Mouse (Mus musculus): ENCODE data around the gene Magi2. TPM values are rescaled to one million over a fixed set of nuclear protein-coding genes. Genes with fewer than 3 reads are reported as not detected.
A peak's percentile ranks its signal among the peaks of the same experiment; 100 is the strongest.

Magi2 gene
- polyA plus RNA-seq, 1 experiment from 2014 or later = 3.8 TPM

DNA sequence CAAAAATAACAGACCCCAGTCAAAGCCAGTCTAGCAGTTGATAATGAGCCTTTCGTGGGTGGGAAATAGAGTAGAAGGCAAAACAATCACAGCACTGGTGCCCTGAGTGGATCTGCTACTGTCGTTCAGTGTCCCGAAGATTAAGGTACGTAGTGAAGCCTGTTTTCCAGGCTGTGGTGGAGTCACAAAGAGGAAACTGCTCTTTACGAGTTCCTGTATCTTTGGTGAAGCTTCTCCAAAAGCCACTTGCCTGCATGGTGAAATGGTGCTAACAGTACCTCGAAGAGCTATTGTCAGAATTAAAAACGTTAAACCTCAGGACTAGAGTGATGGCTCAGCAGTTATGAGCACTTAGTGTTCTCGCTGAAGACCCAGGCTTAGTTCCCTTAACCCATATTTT is 674.8 kb downstream of the Magi2 start:
- Histone ChIP-seq H3K27ac (replicated peaks; ENCODE audit: low read depth, low read length) (no peak overlapping the region), H3K27me3 (replicated peaks; ENCODE audit: control insufficient read depth, insufficient read depth, low read length) (no peaks in the 10 kb centered on the region), H3K4me3 (ENCODE audit: low read depth, low read length) (no peak overlapping the region), H3K4me1 (ENCODE audit: control insufficient read depth, insufficient read depth, low read length) (no peaks in the 10 kb centered on the region), H3K36me3 (ENCODE audit: control insufficient read depth, insufficient read depth, low read length) (no peaks in the 10 kb centered on the region), H3K9me3 (ENCODE audit: control insufficient read depth, low read length) (no peaks in the 10 kb centered on the region), H3K9ac (ENCODE audit: low read depth, low read length) (no peak overlapping the region), H3K4me2 (ENCODE audit: low read depth, low read length) (no peak overlapping the region)
- DNase-seq (ENCODE audit: low spot score) (no peak), ATAC-seq (ENCODE audit: low read depth) (no peak)
- WGBS = 82% methylated on average over 8 of the region's 8 CpGs

DNA sequence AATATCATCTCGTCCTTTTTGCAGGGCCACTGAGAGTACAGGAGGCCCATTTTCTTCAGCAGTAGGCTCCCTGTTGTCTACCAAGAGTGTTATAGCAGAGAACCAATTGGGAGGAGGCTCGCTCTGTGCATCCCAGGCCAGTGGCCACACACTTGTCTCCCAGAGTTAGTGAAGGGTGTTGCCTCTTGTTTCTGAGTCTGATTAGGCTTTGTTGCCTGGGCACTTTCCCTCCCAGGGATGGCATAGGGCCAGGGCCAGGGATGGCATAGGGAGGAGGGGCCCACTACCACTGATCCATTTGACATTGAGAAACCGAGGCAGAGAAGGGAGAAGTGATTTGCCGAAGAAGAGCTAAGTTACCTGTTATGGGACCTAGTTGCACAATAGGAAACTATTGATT is 679.8 kb downstream of the Magi2 start:
- H3K9ac ChIP-seq (ENCODE audit: low read depth, low read length) = no peak overlapping the region
- H3K9me3 ChIP-seq (ENCODE audit: control insufficient read depth, low read length) = no peaks in the 10 kb centered on the region
- no peak overlapping the region for H3K4me3 ChIP-seq (ENCODE audit: low read depth, low read length)
- no peaks in the 10 kb centered on the region for H3K36me3 ChIP-seq (ENCODE audit: control insufficient read depth, insufficient read depth, low read length)
- DNase-seq (ENCODE audit: low spot score) (no peak), ATAC-seq (ENCODE audit: low read depth) (no peak)
- 73% methylated on average over 4 of the region's 4 CpGs for WGBS
- no peaks in the 10 kb centered on the region for H3K4me1 ChIP-seq (ENCODE audit: control insufficient read depth, insufficient read depth, low read length)
- H3K27me3 ChIP-seq (replicated peaks; ENCODE audit: control insufficient read depth, insufficient read depth, low read length) = no peaks in the 10 kb centered on the region
- no peak overlapping the region for H3K4me2 ChIP-seq (ENCODE audit: low read depth, low read length)
- H3K27ac ChIP-seq (replicated peaks; ENCODE audit: low read depth, low read length) = no peak overlapping the region

DNA sequence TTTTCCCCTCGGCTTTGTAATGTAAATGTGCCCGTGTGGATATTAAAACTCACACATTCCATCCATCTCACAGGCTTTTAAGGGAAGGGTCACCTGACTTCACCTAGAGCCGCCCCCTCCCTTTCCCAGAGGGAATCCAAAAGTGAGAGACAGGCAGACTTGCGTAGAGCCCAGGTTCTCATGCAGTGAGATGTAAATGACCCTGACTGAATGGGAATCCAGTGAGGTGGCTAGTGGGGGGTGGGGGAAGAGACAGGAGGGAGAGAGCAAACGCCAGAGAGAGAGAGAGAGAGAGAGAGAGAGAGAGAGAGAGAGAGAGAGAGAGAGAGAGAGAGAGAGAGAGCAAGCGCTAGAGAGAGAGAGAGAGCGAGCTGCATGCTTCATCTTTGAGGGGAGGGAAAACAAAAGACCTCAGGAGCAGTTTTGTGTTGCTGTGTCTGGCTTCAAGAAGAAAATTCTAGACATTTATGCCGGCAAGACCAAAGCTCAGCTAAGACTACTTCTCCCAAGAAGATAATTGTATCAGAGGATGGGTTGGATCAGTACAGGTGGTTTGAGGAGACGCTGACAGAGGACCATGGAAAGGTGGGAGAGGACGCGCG is 680.6 kb downstream of the Magi2 start:
- peak overlapping the region; percentile 55 for H3K9ac ChIP-seq (ENCODE audit: low read depth, low read length)
- H3K4me2 ChIP-seq (ENCODE audit: low read depth, low read length) = peak overlapping the region; percentile 73
- no peaks in the 10 kb centered on the region for H3K36me3 ChIP-seq (ENCODE audit: control insufficient read depth, insufficient read depth, low read length)
- no peaks in the 10 kb centered on the region for H3K4me1 ChIP-seq (ENCODE audit: control insufficient read depth, insufficient read depth, low read length)
- no peaks in the 10 kb centered on the region for H3K27me3 ChIP-seq (replicated peaks; ENCODE audit: control insufficient read depth, insufficient read depth, low read length)
- H3K27ac ChIP-seq (replicated peaks; ENCODE audit: low read depth, low read length) = no peak overlapping the region
- H3K9me3 ChIP-seq (ENCODE audit: control insufficient read depth, low read length) = no peaks in the 10 kb centered on the region
- H3K4me3 ChIP-seq (ENCODE audit: low read depth, low read length) = peak overlapping the region; percentile 45
- WGBS = 4% methylated on average over 12 of the region's 12 CpGs
- DNase-seq (ENCODE audit: low spot score) (peak; percentile 16), ATAC-seq (ENCODE audit: low read depth) (peak; percentile 39; the same call in 1 of the 2 replicates)

DNA sequence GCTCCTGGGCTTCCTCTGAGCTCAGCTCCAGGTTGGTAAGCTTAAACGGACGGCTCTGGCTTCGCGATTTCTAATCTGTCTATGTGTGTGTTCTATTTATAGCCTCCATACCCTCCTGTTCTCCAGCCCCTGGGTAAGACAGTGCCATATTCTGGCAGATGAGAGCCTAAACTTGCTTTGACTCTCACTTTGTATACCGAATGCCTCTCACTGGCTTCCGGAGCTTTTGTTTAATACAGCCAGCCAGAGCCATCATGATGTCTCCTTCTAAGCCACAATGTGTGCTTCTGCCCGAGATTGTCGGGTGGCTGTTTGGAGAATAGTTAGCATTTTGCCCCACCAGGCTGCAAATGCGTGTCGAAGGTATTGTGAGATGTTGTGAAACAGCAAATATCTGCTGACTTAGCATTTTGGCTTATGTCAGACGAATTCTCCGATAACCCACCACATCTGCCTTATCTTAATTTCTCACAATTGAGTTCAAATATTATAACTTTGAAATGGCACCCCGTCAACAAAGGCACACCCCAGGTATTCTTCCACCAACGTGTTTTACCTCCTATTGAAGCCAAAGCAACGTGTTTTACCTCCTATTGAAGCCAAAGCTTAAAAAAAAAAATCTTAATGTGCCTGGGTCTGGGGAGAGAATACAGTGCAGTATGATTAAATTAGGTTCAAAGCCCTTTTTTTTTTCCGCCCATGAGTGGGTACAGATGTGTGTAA is 681.3 kb downstream of the Magi2 start:
- Histone ChIP-seq H3K9ac (ENCODE audit: low read depth, low read length) (peak overlapping the region; percentile 55), H3K27me3 (replicated peaks; ENCODE audit: control insufficient read depth, insufficient read depth, low read length) (no peaks in the 10 kb centered on the region), H3K36me3 (ENCODE audit: control insufficient read depth, insufficient read depth, low read length) (no peaks in the 10 kb centered on the region), H3K4me1 (ENCODE audit: control insufficient read depth, insufficient read depth, low read length) (no peaks in the 10 kb centered on the region), H3K4me3 (ENCODE audit: low read depth, low read length) (peak overlapping the region; percentile 45), H3K9me3 (ENCODE audit: control insufficient read depth, low read length) (no peaks in the 10 kb centered on the region), H3K27ac (replicated peaks; ENCODE audit: low read depth, low read length) (no peak overlapping the region), H3K4me2 (ENCODE audit: low read depth, low read length) (peak overlapping the region; percentile 73)
- DNase-seq (ENCODE audit: low spot score) = peak; percentile 24
- 2% methylated on average over 16 of the region's 16 CpGs for WGBS
- ATAC-seq (ENCODE audit: low read depth) = peak; percentile 64; the same call in 1 of the 2 replicates

DNA sequence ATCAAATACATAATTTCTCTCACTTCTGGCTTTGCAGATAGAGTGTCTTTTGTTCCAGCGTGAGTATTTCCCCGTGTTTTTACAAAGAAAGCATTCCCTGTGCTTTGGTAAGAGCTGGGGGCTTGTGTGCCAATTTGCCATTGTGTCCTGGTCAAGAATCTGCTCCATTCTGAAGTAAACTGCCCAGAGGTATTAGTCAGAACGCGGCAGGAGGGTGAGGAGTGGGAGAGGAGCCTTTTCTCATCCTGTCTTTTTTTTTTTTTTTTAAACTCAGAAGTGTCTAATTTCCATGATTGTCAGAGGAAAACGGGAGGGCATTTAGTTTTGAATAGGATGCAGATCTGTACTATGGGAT is 681.8 kb downstream of the Magi2 start:
- H3K4me1 ChIP-seq (ENCODE audit: control insufficient read depth, insufficient read depth, low read length) = no peaks in the 10 kb centered on the region
- no peaks in the 10 kb centered on the region for H3K27me3 ChIP-seq (replicated peaks; ENCODE audit: control insufficient read depth, insufficient read depth, low read length)
- under 1% methylated on average over 5 of the region's 5 CpGs for WGBS
- no peaks in the 10 kb centered on the region for H3K36me3 ChIP-seq (ENCODE audit: control insufficient read depth, insufficient read depth, low read length)
- DNase-seq (ENCODE audit: low spot score) (no peak), ATAC-seq (ENCODE audit: low read depth) (no peak)
- H3K9me3 ChIP-seq (ENCODE audit: control insufficient read depth, low read length) = no peaks in the 10 kb centered on the region
- H3K9ac ChIP-seq (ENCODE audit: low read depth, low read length) = peak overlapping the region; percentile 55
- peak overlapping the region; percentile 73 for H3K4me2 ChIP-seq (ENCODE audit: low read depth, low read length)
- H3K27ac ChIP-seq (replicated peaks; ENCODE audit: low read depth, low read length) = no peak overlapping the region
- H3K4me3 ChIP-seq (ENCODE audit: low read depth, low read length) = peak overlapping the region; percentile 45

DNA sequence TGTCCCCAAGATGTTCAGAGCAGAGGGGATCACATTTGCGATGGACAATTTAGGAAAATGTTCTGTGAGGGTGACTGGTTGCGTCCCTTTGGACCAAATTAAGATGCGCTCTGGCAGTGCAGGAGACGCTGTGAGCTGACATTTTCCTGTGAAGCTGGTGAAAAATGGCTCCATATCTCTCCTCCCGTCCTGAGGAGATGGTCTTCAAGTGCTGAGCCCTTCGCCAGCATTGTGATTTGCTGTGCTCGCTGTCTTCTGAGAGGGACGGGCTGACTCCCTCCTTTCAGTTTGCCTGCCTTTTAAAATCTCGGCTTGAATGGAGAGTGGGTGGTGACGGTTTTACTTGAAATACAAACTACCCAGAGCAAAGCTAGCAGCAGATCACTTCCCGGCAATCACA is 682.2 kb downstream of the Magi2 start:
- Histone ChIP-seq H3K4me3 (ENCODE audit: low read depth, low read length) (peak overlapping the region; percentile 45), H3K4me1 (ENCODE audit: control insufficient read depth, insufficient read depth, low read length) (no peaks in the 10 kb centered on the region), H3K9ac (ENCODE audit: low read depth, low read length) (peak overlapping the region; percentile 55), H3K27me3 (replicated peaks; ENCODE audit: control insufficient read depth, insufficient read depth, low read length) (no peaks in the 10 kb centered on the region), H3K36me3 (ENCODE audit: control insufficient read depth, insufficient read depth, low read length) (no peaks in the 10 kb centered on the region), H3K4me2 (ENCODE audit: low read depth, low read length) (peak overlapping the region; percentile 73), H3K9me3 (ENCODE audit: control insufficient read depth, low read length) (no peaks in the 10 kb centered on the region), H3K27ac (replicated peaks; ENCODE audit: low read depth, low read length) (no peak overlapping the region)
- ATAC-seq (ENCODE audit: low read depth) = no peak
- peak; percentile 33 for DNase-seq (ENCODE audit: low spot score)
- 1% methylated on average over 11 of the region's 11 CpGs for WGBS

DNA sequence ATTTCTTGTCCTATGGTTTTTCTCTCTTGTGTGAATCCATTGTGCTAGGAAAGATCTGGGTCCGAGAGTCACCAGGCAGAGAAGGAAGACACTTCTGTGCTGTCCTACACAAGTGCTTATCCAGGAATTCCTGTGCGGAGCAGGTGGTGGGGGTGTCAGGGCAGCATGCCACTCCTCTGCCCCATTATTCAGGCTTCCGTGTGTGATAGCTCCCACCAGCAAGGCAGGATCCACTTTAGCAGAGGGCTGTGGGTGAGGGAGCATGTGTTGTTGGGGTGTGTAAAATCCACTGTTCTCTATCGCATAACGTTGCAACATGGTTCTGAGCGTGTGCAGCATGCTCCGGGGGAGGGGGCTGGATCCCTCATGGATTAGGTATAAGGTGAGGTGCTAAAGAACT is 682.8 kb downstream of the Magi2 start:
- no peaks in the 10 kb centered on the region for H3K27me3 ChIP-seq (replicated peaks; ENCODE audit: control insufficient read depth, insufficient read depth, low read length)
- ATAC-seq (ENCODE audit: low read depth) (no peak), DNase-seq (ENCODE audit: low spot score) (no peak)
- H3K9me3 ChIP-seq (ENCODE audit: control insufficient read depth, low read length) = no peaks in the 10 kb centered on the region
- H3K4me2 ChIP-seq (ENCODE audit: low read depth, low read length) = peak overlapping the region; percentile 73
- H3K4me1 ChIP-seq (ENCODE audit: control insufficient read depth, insufficient read depth, low read length) = no peaks in the 10 kb centered on the region
- H3K36me3 ChIP-seq (ENCODE audit: control insufficient read depth, insufficient read depth, low read length) = no peaks in the 10 kb centered on the region
- peak overlapping the region; percentile 45 for H3K4me3 ChIP-seq (ENCODE audit: low read depth, low read length)
- H3K27ac ChIP-seq (replicated peaks; ENCODE audit: low read depth, low read length) = no peak overlapping the region
- 0 out of 2 replicates have a peak overlapping the region, but pooled peaks have one; percentile 55 for H3K9ac ChIP-seq (ENCODE audit: low read depth, low read length)
- WGBS = 69% methylated on average over 7 of the region's 7 CpGs

DNA sequence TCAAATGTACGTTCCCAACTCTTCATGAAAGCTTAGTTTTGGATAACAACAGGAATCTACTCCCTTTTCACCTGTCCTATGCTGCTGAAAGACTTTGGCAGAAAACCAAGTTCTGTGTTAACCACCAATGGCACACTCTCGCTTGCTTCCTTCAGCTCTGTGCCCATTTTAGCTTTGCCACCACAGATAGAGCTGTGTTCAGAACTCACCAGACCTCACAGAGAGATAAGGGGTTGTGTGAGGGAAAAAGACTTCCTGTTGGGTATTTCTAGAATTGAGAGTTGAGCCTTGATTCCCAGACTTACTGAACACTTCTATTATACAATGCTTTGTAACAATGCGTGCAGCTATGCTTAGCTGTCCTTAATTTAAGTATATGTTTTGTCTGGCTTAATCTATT is 705.3 kb downstream of the Magi2 start:
- H3K27me3 ChIP-seq (replicated peaks; ENCODE audit: control insufficient read depth, insufficient read depth, low read length) = no peaks in the 10 kb centered on the region
- ATAC-seq (ENCODE audit: low read depth) (no peak), DNase-seq (ENCODE audit: low spot score) (no peak)
- H3K9me3 ChIP-seq (ENCODE audit: control insufficient read depth, low read length) = no peaks in the 10 kb centered on the region
- H3K4me1 ChIP-seq (ENCODE audit: control insufficient read depth, insufficient read depth, low read length) = no peaks in the 10 kb centered on the region
- H3K27ac ChIP-seq (replicated peaks; ENCODE audit: low read depth, low read length) = no peak overlapping the region
- H3K4me3 ChIP-seq (ENCODE audit: low read depth, low read length) = no peak overlapping the region
- no peak overlapping the region for H3K9ac ChIP-seq (ENCODE audit: low read depth, low read length)
- no peaks in the 10 kb centered on the region for H3K36me3 ChIP-seq (ENCODE audit: control insufficient read depth, insufficient read depth, low read length)
- WGBS = 76% methylated on average over 3 of the region's 3 CpGs
- H3K4me2 ChIP-seq (ENCODE audit: low read depth, low read length) = no peak overlapping the region

DNA sequence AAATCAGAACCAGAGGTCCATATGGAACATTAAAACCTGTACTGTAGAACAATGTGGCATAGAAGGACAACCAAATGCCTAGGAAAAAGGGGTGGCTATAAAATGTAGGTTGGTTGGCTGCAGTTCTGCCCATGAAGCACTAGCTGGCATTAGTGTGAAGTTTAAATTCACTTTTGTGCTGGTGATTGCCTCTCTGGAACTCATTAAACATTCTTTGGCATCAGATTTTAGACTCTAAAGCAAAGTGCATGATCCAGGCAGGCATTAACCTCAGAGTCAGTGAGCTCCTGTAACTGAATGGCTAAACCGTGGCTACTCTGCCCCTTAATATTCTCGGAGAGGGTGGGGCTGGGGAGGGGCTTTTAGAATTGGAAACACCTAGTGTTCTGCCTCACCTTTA is 706.4 kb downstream of the Magi2 start:
- Histone ChIP-seq H3K4me3 (ENCODE audit: low read depth, low read length) (no peak overlapping the region), H3K9ac (ENCODE audit: low read depth, low read length) (no peak overlapping the region), H3K4me2 (ENCODE audit: low read depth, low read length) (no peak overlapping the region), H3K36me3 (ENCODE audit: control insufficient read depth, insufficient read depth, low read length) (no peaks in the 10 kb centered on the region), H3K9me3 (ENCODE audit: control insufficient read depth, low read length) (no peaks in the 10 kb centered on the region), H3K27ac (replicated peaks; ENCODE audit: low read depth, low read length) (no peak overlapping the region), H3K27me3 (replicated peaks; ENCODE audit: control insufficient read depth, insufficient read depth, low read length) (no peaks in the 10 kb centered on the region), H3K4me1 (ENCODE audit: control insufficient read depth, insufficient read depth, low read length) (no peaks in the 10 kb centered on the region)
- ATAC-seq (ENCODE audit: low read depth) = no peak
- 19% methylated on average over 2 of the region's 2 CpGs for WGBS
- DNase-seq (ENCODE audit: low spot score) = peak; percentile 59

Measured in embryonic facial prominence, embryonic 14.5 days (tissue).